Mouse (Mus musculus) adrenal gland, adult 18-20 months (tissue): ENCODE data around the gene Pcca. TPM values are rescaled to one million over a fixed set of nuclear protein-coding genes. Genes with fewer than 3 reads are reported as not detected.

Experiments used
- DNase-seq, 2 experiments: peaks; one replicate each; pipeline ENCODE4 v3.0.0; 2021 to 2022; ENCODE audit warnings: low spot score in 2 of 2
- total RNA-seq, 2 experiments: library from RNA; stranded (reverse); gene quantifications; 1 replicate in 1 of 2; 2 replicates in 1 of 2; pipeline ENCODE4 v1.2.3; 2021

Pcca gene
- total RNA-seq, 2 experiments from 2014 or later, result 157 to 179 TPM

DNA sequence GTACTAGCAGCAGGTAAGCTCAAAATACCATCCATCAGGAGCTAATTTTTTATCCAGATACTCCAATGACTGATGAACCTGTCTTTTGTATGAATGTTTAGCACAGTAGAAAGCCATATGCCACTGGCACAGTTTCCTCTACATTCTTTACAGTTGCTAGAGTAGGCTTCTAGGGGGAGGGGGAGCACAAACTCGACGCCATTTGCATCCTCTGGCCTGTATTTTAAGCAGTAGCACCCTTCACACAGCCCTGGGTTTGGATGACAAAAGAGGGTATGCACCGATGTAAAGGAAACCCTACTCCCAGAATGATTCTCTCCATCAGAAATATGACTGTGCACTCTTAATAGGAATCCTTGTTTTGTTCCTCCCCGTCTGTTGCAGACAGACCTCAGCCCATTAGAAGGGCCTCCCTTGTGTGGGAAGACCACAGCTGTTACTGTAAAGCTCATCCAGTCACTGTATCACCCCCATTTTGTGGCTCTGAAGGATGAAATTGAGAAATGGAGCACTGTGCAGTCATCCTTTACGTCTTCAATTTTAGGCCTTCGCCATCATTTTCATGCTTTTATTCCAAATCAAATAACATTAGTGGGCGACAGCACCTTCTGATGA, 348.8 kb downstream of the Pcca start:
- no peak for DNase-seq

DNA sequence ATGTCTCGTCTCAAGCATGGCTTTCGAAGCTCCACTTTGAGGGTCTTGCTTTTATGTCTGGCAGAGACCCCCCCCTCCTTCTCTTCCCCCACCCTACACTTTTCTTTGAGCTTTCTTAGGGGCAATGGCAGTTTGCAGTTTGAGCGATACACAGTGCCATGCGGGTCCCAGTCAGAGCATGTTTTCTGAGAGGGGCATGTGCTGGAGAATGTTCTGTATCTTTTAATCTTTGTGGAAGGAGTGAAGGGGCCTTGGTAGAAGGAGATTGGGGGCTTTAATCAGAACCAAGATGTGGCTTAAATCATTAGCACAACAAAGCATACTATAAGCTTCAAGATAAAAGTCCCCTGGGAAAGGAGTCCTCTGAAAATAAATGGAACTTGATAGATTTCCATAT, 349.3 kb downstream of the Pcca start:
- DNase-seq, result no peak

DNA sequence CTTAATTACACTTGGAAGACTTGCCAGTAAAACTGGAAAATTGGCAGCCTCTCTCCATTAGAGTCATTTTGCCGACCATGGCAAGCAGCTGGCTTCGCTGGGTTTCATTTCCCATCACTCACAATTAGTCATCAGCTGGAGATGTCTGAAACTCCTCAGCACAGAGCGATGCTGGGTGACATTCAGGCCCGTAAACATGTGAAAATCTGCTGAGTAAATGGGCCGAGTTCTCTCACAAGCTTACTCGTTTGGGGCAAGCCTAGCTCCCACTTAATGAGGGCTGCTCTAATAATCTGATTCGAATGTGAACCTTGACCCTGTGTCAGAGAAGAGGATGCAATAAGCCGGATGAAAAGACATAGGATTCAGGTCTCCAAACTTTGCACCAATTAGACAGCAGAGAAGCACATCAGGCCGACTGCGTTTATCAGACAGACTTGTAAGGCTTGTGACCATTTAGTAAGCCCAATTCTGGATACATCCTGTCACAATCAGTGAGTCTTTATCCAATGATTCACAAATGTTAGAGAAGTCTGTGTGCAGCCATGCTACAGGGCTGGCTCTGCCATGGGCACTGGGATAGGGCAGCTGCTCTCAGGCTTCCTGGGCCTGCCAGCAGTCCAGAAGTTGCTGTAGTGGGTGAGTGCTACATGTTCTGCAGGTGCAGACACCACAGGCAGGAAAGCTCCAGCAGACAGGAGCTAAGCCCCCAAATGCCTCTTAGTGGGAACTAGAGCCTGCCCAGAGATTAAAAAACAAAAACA, 349.9 kb downstream of the Pcca start:
- no peak for DNase-seq

DNA sequence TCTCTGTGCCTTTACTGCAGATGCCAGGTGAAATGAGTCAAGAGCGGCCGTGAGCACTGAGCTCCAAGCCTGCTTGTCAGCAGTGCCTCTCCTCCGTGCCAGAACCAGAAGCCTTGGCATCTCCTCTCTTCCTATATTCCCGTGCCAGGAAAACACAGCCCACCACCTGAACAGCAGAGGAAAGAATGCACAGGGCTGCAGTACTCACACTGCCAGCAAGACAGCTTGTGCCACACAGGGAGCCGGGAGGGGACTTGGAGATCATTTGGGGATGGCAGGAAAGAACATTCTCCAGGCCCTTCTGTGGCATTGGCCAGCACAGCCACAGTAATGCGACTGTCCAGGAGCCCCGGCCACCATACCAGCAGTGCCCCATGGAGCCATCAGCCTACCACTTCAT, 351.8 kb downstream of the Pcca start:
- no peak for DNase-seq

DNA sequence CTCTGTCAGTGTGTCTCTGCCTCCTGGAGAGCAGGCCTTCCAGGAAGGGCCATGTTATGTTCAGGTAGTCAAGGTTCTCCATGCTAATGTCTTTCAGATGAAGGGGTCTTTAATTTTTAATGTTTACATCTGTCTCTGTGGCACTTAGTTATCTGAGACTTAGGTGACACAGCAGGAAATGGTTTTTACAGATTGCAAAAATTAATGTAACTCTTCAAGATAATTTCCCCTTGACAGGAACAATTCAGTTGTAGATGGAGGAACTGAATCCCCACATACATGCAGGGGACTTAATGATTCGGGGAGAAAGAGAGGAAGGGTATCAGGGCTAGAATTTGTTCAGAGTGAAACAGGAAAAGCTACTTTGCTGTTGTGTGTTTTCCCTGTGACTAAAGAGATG, 353.2 kb downstream of the Pcca start:
- no peak for DNase-seq

DNA sequence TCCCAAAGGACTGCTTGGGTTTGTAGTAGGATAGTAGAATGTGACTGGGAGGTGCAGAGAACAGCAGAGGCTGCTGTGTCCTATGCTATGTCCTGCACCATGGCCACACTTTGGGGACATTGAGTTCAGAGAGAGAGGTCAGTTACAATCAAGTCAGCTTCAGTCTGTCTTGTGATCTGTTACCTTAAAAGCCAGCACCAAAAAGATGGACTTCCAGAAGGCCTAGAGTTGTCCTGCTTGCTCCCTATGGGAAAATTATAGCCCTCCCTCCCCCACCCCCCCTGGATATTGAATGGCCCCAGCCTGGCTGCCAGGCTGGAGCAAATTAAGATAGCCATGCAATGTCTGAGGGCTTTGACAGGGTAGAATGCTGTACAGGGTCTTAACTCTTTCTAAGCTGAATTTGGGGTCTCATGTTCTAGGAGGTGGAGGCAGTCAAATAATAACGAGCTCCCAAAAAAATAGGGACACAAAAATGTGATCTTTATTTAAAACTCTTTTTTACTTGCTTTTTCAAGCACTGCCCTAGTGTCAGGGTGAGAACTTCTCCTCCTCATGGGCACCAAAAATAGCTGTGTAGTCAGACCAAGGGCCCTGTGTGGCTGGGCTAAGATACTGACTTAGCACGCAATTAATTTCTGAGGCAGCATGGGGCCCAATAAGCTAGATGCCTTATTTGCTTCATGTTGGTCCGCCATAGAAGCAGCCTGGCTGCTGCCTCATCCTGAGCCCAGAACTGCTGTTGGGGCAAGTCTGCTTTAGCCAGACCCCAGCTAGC, 353.8 kb downstream of the Pcca start:
- DNase-seq, result no peak

DNA sequence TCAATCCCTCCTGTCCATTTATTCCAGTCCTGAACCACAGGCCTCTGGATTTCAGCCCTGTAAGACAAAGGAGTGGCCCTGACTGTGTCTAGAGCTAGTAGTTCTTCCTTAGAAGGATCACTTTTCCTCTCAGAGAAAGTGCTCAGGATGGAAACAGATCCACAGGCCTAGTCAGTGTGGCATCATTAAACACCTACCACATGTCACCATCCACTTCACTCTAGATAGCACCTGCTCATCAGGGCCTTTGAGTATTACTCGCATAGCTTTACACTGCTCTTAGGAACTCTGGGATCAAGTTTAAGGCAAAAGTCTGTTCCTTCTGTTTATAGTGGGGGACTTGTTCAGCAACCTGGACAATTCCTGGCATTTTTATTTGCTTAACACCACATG, 354.4 kb downstream of the Pcca start:
- no peak for DNase-seq

DNA sequence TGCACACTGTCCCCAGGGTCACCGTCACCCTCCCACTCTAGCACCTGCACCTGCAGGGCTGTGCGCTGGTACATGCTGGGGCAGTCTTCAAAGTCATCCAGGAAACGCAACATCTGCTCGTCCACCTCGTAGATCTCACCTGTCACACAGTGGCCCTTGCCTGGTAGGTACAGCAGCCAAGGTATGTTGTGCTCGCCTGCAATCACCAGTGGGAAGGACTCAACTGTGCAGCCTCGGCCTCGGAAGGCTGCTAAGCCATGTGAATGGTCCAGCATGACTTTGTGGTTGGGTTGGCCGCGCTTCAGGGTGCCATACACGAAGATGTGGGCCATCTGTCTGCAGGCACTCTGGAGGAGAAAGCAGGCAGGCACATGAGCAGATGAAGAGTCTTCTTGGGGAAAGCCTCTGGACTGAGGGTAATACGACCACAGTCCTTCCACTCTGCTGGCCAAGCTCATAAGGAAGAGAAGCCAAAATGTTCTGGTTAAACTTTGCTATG, 357.4 kb downstream of the Pcca start:
- no peak for DNase-seq

DNA sequence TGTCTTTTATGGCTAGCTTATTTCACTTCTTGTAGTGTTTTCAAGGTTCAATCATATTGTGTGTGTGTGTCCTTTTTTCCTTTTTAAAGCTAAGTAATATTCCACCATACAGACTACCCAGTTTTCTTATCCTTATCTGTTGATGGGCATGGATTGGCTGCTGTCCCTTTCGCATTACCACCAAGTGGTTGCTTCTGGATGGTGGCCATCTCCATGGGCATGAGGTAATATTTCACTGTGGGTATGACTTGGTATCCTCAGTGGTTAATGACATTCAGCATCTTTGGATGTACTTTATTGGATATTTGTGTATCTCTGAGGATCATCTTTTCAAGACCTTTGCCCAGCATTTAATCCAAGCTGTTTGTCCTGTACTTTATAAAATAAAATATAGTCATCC, 362.0 kb downstream of the Pcca start:
- no peak for DNase-seq

DNA sequence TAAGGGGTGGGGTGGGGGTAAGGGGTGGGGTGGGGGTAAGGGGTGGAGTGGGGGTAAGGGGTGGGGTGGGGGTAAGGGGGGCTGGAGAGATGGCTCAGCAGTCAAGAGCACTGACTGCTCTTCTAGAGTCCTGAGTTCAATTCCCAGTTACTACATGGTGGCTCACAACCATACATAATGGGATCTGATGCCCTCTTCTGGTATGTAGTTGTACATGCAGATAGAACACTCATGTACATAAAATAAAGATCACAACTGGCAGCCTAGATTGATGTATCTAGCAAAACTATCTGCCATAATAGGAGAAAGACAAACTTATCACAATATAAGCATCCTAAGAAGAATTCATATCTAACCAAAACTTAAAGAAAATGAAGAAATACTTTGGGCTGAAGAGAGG, 364.4 kb downstream of the Pcca start:
- DNase-seq, result no peak

DNA sequence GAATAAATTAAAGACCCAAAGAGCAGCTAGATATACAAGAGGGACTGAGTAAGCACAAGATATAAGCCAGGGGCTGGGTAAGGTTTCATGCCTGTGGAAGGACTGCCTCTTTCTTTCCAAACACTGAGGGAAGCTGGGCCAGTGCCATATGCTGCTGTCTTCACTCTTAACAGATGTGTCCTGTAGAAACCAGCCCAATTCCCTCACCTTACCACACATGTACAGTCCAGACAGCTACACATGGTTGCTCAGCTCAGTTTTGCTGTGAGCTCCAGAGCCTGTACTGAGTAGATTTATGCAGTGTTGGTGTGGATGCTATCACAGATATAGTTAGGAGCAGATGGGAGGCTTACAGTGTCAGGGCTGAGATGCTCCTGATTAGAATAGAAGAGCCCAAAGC, 366.6 kb downstream of the Pcca start:
- DNase-seq, result no peak

DNA sequence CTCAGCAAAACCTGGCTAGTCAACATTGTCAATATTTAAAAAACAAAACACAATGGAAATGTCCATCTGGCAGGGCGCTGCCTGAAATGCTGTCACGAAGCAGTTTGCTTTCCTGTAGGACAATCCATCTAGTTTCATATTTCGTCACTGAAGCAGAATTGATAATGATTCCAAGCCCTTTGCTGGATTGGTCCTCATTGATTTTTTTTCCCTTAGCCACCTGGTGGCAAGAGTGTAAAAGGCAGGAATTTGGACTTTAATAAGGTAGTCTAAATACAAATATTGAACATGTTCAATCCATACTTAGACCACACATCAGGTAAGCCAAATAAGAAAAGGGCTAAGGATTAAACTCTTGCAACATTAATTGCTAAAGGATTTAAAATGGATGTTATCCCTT, 367.1 kb downstream of the Pcca start:
- DNase-seq, result no peak

DNA sequence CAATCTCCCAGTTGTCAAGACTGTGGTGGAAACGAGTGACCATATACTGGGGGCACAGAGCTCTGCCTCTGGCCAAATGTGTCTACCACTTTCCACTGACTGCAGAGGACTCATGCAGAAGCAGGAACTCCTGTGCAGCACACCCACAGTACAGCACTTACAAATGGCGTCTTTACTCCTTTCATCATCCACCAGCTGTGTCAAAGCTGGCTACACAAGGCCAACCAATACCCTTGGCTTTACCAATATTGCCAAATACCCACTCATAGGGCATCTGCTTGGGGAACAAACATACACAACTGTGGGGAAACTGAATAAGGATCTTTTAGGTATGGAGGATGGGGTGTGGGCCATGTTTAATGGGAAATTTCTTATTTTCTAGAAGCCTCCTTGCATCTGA, 367.6 kb downstream of the Pcca start:
- DNase-seq, result no peak

DNA sequence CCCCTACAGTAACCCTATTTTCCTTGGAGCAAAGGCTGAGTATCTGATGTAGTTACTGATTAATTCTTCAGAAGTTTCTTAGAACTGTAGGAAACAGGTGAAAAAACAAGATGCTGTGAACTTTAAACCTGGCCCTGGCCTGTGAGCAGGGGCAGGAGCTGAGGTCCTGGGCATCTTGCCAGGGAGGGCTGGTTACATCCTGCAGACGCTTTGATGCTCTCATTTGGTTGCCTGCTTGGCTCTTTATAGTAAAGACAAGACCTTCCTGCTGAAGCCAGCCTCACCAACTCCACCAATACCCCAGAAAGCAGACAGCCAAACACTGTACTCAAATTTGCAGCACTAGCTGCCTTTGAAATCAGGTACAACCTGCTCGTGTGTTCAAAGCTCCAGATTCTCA, 368.0 kb downstream of the Pcca start:
- DNase-seq, result peak; percentile 31 to 40

DNA sequence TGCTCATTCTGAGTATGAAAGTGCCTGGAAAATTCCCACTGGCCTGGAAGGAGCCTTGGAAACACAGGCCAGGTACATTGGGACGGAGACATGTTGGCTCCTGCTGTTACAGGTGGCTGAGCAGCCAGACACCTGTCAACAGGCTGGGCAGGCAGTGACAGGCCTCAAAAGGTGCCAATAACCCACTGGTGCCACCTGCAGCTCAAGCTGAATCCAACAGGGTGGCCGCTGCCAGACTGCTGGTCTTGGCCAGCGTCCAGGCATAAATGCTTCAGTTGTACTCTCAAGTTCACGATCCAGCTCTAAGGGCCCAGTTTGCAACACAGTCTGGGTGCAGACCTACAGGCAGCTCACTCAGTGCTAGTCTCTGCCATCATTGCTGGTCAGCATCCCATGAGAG, 368.8 kb downstream of the Pcca start:
- DNase-seq, result peak; percentile 48 to 58

DNA sequence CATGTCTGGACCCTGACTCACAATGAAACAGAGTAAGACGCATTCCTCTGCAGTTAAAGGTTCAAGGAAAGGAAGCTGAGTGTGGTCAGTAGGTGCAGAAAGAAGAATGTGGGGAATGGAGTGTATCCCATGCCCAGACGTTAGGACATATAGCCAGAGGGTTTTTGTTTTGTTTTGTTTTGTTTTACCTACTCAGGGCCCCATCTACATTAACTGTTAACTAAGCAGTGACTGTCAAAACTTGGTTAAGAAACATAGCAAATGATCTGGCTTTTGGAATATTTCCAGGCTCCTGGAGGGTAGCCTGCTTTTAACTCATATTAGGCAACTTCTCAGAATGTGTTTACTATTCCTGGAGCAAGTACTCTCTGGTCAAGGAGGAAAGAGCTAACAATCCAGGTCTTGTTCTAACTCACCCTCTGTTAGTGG, 369.8 kb downstream of the Pcca start:
- no peak for DNase-seq

DNA sequence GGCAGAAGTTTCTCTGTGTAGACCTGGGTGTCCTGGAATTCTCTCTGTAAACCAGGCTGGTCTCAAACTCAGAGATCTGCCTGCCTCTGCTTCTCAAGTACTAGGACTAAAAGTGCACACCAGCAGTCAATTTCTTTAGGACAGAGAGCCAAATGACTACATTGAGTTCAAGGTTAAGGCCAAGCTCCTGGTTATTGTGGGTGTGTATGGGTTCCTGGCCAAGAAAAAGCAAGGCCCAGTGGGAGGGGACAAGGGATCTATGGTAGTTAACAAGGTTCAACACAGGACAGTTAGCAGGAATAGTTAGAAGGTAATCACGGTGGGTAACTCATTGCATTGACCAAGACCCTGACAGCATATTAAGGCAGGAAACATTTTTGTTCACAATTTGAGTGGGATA, 370.9 kb downstream of the Pcca start:
- no peak for DNase-seq

DNA sequence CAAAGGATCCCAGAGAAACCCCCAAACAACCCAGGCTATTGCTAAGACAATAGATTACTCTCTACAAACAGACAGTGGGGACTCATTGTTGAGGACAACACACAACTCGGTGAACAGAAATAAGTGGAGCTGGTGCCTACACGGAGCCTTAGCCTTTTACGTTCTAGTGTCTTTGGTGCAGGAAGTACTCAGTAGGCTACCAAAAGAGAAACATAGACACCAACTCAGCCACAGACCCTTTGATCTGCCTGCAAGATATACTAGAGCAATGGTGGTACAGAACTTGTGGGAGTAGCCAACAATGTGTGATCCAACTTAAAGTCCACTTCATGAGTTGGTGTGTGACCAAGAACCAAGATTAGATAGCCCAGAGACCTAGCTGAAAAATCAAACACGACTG, 374.0 kb downstream of the Pcca start:
- no peak for DNase-seq

DNA sequence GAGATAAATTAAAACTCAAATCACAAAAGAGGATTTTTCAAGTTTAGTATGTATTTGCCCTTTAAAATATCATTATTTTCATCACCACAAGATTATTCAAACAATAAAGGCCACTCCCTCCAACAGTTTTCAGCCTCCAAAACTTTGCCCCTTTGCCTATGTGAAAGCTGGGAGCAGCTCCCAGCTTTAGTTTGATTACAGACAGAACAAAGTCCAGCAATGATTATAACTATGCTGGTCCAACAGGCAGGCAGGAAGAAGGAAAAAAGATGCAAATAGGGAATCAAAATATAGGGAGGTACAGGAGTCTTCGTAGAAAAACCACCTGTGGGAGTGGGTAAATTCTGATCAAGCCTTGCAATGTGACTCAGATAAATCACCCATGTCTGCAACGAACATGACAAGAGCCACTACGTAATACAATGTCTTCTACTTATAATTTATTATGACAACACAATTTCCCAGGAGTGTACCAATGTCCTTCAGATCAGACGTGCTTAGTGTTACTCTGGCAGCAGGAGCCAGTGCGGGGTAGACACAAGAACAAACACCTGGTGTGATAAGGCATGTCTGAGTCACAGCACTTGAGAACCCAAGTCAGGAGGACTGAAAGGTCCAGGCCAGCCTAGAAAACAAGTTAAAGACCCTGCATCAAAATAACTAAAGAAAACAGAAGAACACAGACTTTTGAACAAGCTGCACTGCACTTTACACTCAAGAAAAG, 375.4 kb downstream of the Pcca start:
- no peak for DNase-seq

DNA sequence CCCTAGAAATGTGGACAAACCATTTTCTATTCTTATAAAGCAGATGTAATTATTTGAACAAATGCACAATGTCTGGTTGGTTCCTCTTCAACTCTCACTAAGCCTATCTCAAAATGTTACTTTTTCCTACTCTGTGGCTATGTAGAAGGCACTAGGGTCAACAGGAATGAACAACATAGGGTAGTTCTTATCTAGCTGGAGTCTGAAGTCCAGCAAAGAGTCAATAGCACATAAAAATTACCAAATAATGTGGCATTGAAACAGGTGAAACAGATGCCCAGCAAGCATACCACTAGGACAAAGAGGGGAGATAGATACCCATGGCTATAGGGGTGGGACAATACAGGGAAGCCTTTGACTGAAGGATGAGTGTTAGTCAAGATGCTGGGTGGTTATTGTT, 377.1 kb downstream of the Pcca start:
- no peak for DNase-seq

DNA sequence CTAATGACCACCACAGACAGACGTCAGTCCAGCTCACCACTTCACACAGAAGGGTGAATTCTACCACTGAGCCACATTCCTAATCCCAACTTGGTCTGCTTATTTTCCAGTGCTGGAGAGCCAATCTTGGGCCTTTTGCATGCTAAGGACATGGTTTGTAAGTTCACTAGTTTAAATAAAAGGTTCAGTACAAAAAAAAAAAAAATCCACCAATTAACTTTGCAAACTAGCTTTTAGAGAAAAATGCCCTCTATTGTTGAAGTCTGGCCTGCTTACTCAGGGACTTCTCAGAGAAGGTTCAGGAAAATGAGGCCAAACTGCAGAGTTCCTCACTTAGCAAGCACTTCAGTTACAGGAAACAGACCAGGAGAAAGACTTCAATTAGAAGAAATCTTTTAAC, 378.0 kb downstream of the Pcca start:
- DNase-seq, result no peak
